Comparison of ENCODE assay signal across 12 mouse cellular contexts in genomic region chr17:26487266-26487665, GRCm38 (mm10).
DNase-seq lines count a peak whose midpoint lies in the region; ATAC-seq and TF ChIP-seq lines count a peak whose summit lies in the region.
"Had no signal": no experiment of that assay in that cellular context is flagged by ENCODE, and none has a peak within 500 bp of the region (broad histone marks: within the 10 kb centered on the region; RNA-seq: fewer than 3 reads in every experiment).

No protein-coding gene starts in this region.

- no peak for TF ChIP-seq EP300 in lung, postnatal 0 days (IDR thresholded peaks at IDR 0.05)

- no peaks in the 10 kb centered on the region for H3K9me3 ChIP-seq in heart, embryonic 16.5 days (replicated peaks; ENCODE audit: control insufficient read depth, low read length)
- no peaks in the 10 kb centered on the region for H3K9me3 ChIP-seq in heart, embryonic 11.5 days (replicated peaks; ENCODE audit: control insufficient read depth, low read length)
- no peaks in the 10 kb centered on the region for H3K9me3 ChIP-seq in lung, postnatal 0 days (ENCODE audit: low read length)

- no peak overlapping the region for H3K4me2 ChIP-seq in heart, embryonic 16.5 days (ENCODE audit: low read depth, low read length)
- H3K4me2 ChIP-seq in heart, embryonic 11.5 days, result no peak overlapping the region
- no peak overlapping the region for H3K4me2 ChIP-seq in lung, postnatal 0 days (replicated peaks; ENCODE audit: low read depth, low read length)
- H3K4me2 ChIP-seq: liver, embryonic 13.5 days had no signal

- peaks cover 46% of the 10 kb centered on the region for H3K4me1 ChIP-seq in heart, embryonic 16.5 days (ENCODE audit: control insufficient read depth, insufficient read depth, low read length)
- H3K4me1 ChIP-seq in heart, embryonic 11.5 days (ENCODE audit: control insufficient read depth, insufficient read depth, low read length), result peaks cover 20% of the 10 kb centered on the region
- peaks cover 9% of the 10 kb centered on the region; the same call in 1 of the 2 replicates for H3K4me1 ChIP-seq in lung, postnatal 0 days (ENCODE audit: insufficient read depth, low read depth, low read length)
- H3K4me1 ChIP-seq: liver, embryonic 13.5 days had no signal

- H3K9ac ChIP-seq in heart, embryonic 16.5 days (ENCODE audit: low read length), result no peak overlapping the region
- H3K9ac ChIP-seq in heart, embryonic 11.5 days (ENCODE audit: low read depth, low read length), result no peak overlapping the region
- H3K9ac ChIP-seq in lung, postnatal 0 days (replicated peaks; ENCODE audit: low read depth), result no peak overlapping the region
- H3K9ac ChIP-seq: liver, embryonic 13.5 days had no signal

- H3K27me3 ChIP-seq in heart, embryonic 16.5 days (ENCODE audit: control insufficient read depth, insufficient read depth, low read length), result no peaks in the 10 kb centered on the region
- no peaks in the 10 kb centered on the region for H3K27me3 ChIP-seq in heart, embryonic 11.5 days (ENCODE audit: control insufficient read depth, insufficient read depth, low read length)
- H3K27me3 ChIP-seq in lung, postnatal 0 days (replicated peaks; ENCODE audit: insufficient read depth, low read length), result no peaks in the 10 kb centered on the region

- DNase-seq in 3T3-L1 (ENCODE audit: low read depth, low spot score), result peak; percentile 63
- DNase-seq in Muller cell, postnatal 12 days (ENCODE audit: inconsistent ontology term), result peak; percentile 34
- peak; percentile 60 for DNase-seq in lung, postnatal 0 days (ENCODE audit: low spot score)
- no peak for DNase-seq in embryo, embryonic 10.5 days (ENCODE audit: low spot score)
- DNase-seq in cerebellum, postnatal 36 days, result no peak
- DNase-seq in cerebellum, postnatal 14 days, result no peak
- DNase-seq: cerebellum, postnatal 25 days; liver, embryonic 13.5 days; right cerebral cortex, postnatal 14 days had no signal

- H3K4me3 ChIP-seq in heart, embryonic 16.5 days (ENCODE audit: low read length), result no peak overlapping the region
- no peak overlapping the region for H3K4me3 ChIP-seq in heart, embryonic 11.5 days (ENCODE audit: low read depth, low read length)
- no peak overlapping the region for H3K4me3 ChIP-seq in lung, postnatal 0 days (ENCODE audit: low read depth, low read length)
- H3K4me3 ChIP-seq: liver, embryonic 13.5 days had no signal

- no peak for ATAC-seq in heart, embryonic 16.5 days (replicated peaks; ENCODE audit: extremely low read depth, insufficient read depth, low FRiP score)
- no peak for ATAC-seq in heart, embryonic 11.5 days (replicated peaks; ENCODE audit: insufficient number of reproducible peaks, low FRiP score, low TSS enrichment)
- peak; percentile 65 for ATAC-seq in lung, postnatal 0 days
- ATAC-seq: forebrain, embryonic 14.5 days had no signal

- no peaks in the 10 kb centered on the region for H3K36me3 ChIP-seq in heart, embryonic 16.5 days (ENCODE audit: control insufficient read depth, insufficient read depth)
- H3K36me3 ChIP-seq in heart, embryonic 11.5 days (ENCODE audit: control insufficient read depth, insufficient read depth, low read length), result no peaks in the 10 kb centered on the region
- H3K36me3 ChIP-seq in lung, postnatal 0 days (ENCODE audit: insufficient read depth, low read length), result no peaks in the 10 kb centered on the region
- H3K36me3 ChIP-seq: liver, embryonic 13.5 days had no signal

- 54% methylated on average over 5 of the region's 5 CpGs for WGBS in heart, embryonic 16.5 days
- 60% methylated on average over 5 of the region's 5 CpGs for WGBS in heart, embryonic 11.5 days (ENCODE audit: insufficient replicate concordance)
- 41% methylated on average over 5 of the region's 5 CpGs for WGBS in lung, postnatal 0 days

- no peak for TF ChIP-seq CTCF in lung, postnatal 0 days (IDR thresholded peaks at IDR 0.05)

- H3K27ac ChIP-seq in heart, embryonic 16.5 days (ENCODE audit: low read length), result peak overlapping the region; percentile 29
- no peak overlapping the region for H3K27ac ChIP-seq in heart, embryonic 11.5 days (ENCODE audit: low read depth, low read length)
- H3K27ac ChIP-seq in lung, postnatal 0 days (ENCODE audit: low read length), result no peak overlapping the region
- H3K27ac ChIP-seq: liver, embryonic 13.5 days had no signal

Comparison
In these comparisons a context has a peak if more than half of its experiments do, and no peak if none do; other contexts are left out.
1. DNase-seq: peak in 3T3-L1 (single experiment), Muller cell, postnatal 12 days (single experiment) and lung, postnatal 0 days (single experiment); none in embryo, embryonic 10.5 days (single experiment), cerebellum, postnatal 36 days (0 of 2) and cerebellum, postnatal 14 days (0 of 2).